Mouse (Mus musculus) forelimb bud, embryonic 11.5 days (tissue): ENCODE measurements around the gene Gm13089.
"Not testable (repeated sequence)": the region's sequence is repeated elsewhere in the genome, so short reads cannot be mapped to it uniquely, and the experiment has no call there.

Experiments used
- DNase-seq: peaks from one replicate; pipeline ENCODE4 v3.0.0-alpha.2; 2012; ENCODE audit warnings: low read depth, low spot score

Gene Gm13089

DNA sequence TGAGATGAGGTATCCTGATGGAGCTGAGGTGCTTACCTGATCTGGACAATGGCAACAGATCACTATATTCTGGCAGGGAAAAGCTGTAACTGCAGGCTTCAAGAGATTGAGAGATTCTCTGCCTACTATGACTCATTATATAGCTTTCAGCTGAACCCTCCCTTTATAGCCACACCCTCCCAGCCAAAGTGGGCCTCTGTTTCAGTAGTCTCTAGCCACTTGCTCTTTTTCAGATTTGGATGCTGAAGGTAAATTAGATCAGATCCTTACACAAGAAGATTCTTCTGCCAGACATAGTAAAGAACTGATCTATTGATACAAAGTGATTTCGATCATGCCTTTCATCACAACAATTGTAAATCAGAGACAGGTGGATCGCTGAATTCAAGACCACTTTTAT is at the start of gene Gm13089:
TSS of gene Gm13089 (minus strand) at position 101 of the 400 bp plus-strand sequence.
- no peak for DNase-seq

DNA sequence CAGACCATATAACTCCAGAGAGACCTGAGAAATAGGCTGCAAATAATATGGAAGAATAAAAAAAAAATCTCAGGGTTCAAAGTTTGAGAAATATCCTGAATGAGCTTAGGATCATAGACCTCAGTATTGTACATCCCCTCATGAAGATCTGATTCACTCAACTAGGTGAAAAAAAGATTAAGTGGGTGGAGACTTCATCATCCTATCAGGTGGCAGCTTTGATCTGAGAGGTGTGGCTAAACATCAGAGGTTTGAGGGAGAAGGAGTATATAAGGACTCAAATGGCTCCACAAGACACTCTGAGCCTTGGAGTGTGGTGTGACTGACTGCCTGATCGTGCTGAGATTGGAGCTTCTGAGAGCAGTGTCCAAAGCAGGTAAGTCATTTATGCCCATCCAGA is 16.6 kb upstream of the Gm13089 start, which contains the start of gene Gm13078:
TSS of gene Gm13078 (plus strand) at position 301 of the 400 bp plus-strand sequence.
- no peak for DNase-seq

DNA sequence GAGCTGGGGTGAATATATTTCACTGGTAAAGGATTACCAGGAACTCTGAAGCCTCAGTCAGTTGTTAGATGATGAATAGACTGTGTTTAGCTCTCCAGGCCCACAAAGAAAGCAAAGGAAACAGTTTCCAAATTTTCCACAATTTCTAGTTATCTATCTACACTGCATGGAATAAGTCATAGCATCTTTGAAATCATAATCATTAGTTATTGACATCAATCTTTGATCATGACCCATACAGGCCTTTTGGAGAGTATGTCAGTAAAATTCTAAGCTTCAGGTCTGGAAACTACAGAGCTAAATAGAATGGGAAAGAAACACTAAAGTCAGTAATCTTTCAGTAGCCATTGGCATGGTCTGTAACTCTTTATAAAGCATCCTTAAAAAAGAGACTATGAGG is 45.4 kb downstream of the Gm13089 start, which contains the start of gene Gm13088:
TSS of gene Gm13088 (minus strand) at position 101 of the 400 bp plus-strand sequence.
- not testable (repeated sequence) for DNase-seq
